Mouse (Mus musculus) cerebellum, postnatal 36 days (tissue): ENCODE measurements around the gene Fto.

ENCODE experiments used
- DNase-seq, 2 experiments: peaks; one replicate each; pipeline ENCODE4 v3.0.0; 2021 to 2022; ENCODE audit warnings: mixed read lengths in 2 of 2

The Fto gene

GRCm38 (mm10) chr8:91395340-91396055 lies 82.2 kb downstream of the Fto start:
- DNase-seq, result no peak

GRCm38 (mm10) chr8:91398053-91398452 lies 84.7 kb downstream of the Fto start:
- DNase-seq, result no peak

GRCm38 (mm10) chr8:91402980-91403975 lies 90.0 kb downstream of the Fto start:
- DNase-seq, result no peak

- DNase-seq, result no peak
These were observed 91.0 kb downstream of the Fto start for GRCm38 (mm10) chr8:91404311-91404710.

- no peak for DNase-seq
These were observed 91.8 kb downstream of the Fto start for GRCm38 (mm10) chr8:91405099-91405498.

GRCm38 (mm10) chr8:91406624-91407290 lies 93.4 kb downstream of the Fto start:
- DNase-seq, result no peak

- DNase-seq, result no peak
These were observed 94.6 kb downstream of the Fto start for GRCm38 (mm10) chr8:91407880-91408279.

- no peak for DNase-seq
These were observed 96.7 kb downstream of the Fto start for GRCm38 (mm10) chr8:91410007-91410406.

GRCm38 (mm10) chr8:91424491-91425074 lies 111.3 kb downstream of the Fto start:
- no peak for DNase-seq

- DNase-seq, result no peak
These were observed 112.0 kb downstream of the Fto start for GRCm38 (mm10) chr8:91425251-91425866.

GRCm38 (mm10) chr8:91426496-91426895 lies 113.2 kb downstream of the Fto start:
- no peak for DNase-seq

- DNase-seq, result no peak
These were observed 117.1 kb downstream of the Fto start for GRCm38 (mm10) chr8:91430333-91430940.

GRCm38 (mm10) chr8:91436036-91436435 lies 122.7 kb downstream of the Fto start:
- no peak for DNase-seq

- DNase-seq, result no peak
These were observed 130.6 kb downstream of the Fto start for GRCm38 (mm10) chr8:91443911-91444310.

GRCm38 (mm10) chr8:91444636-91445410 lies 131.5 kb downstream of the Fto start:
- DNase-seq, result no peak

GRCm38 (mm10) chr8:91445516-91445915 lies 132.2 kb downstream of the Fto start:
- no peak for DNase-seq

GRCm38 (mm10) chr8:91446008-91446407 lies 132.7 kb downstream of the Fto start:
- no peak for DNase-seq

- DNase-seq, result no peak
These were observed 135.5 kb downstream of the Fto start for GRCm38 (mm10) chr8:91448667-91449329.

- DNase-seq, result no peak
These were observed 141.6 kb downstream of the Fto start for GRCm38 (mm10) chr8:91454926-91455325.

GRCm38 (mm10) chr8:91455591-91455990 lies 142.3 kb downstream of the Fto start:
- no peak for DNase-seq

- no peak for DNase-seq
These were observed 144.7 kb downstream of the Fto start for GRCm38 (mm10) chr8:91458016-91458415.
